Mouse (Mus musculus): ENCODE data around the gene Actl7a. TPM values are rescaled to one million over a fixed set of nuclear protein-coding genes. Genes with fewer than 3 reads are reported as not detected.

Gene Actl7a
- 629 and 638 TPM in 2 replicates for polyA plus RNA-seq (2012; rRNA removed)

DNA sequence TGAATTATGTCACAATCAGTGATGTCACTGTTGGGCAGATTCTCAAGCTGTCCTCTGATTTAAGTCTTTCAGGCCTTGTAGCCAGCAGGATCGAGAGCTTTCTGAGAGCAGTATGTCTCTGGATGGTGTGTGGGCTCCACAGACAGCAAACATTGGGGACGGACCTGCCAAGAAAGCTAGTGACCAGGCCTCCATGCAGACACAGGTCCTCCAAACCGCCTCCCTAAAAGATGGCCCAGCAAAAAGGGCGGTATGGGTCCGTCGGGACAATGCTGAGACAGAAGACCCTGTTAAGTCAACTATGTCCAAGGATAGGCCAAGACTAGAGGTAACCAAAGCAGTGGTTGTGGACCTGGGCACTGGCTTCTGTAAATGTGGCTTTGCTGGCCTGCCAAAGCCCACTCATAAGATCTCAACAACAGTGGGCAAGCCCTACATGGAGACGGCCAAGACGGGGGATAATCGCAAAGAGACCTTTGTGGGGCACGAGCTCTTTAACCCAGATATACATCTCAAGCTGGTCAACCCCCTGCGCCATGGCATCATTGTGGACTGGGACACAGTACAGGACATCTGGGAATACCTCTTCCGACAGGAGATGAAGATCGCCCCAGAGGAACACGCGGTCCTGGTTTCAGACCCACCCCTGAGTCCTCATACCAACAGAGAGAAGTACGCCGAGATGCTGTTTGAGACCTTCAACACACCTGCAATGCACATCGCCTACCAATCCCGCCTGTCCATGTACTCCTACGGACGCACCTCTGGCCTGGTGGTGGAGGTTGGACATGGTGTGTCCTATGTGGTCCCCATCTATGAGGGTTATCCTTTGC, at the start of gene Actl7a:
Actl7a (plus strand) TSS at position 51 of the 833 bp plus-strand sequence.
- Histone ChIP-seq H3K27me3 (ENCODE audit: control insufficient read depth, insufficient read depth, low read length) (no peaks in the 10 kb centered on the region), H3K27ac (ENCODE audit: control insufficient read depth, insufficient read depth, low read depth, low read length) (peak within 1 kb of the TSS; percentile 68), H3K36me3 (ENCODE audit: control insufficient read depth, insufficient read depth, low read length) (no peaks in the 10 kb centered on the region; the same call in 1 of the 2 replicates), H3K4me1 (ENCODE audit: control insufficient read depth, insufficient read depth, low read length) (peaks cover 10% of the 10 kb centered on the region), H3K4me3 (ENCODE audit: control insufficient read depth, low read depth, low read length) (peak within 1 kb of the TSS; percentile 96)
- TF ChIP-seq POLR2A (IDR thresholded peaks at IDR 0.05; ENCODE audit: control insufficient read depth, low read depth, low read length): peak; percentile 57; the same call in 1 of the 2 replicates
- no peak for TF ChIP-seq CTCF (IDR thresholded peaks at IDR 0.05; ENCODE audit: control insufficient read depth, insufficient read depth, insufficient replicate concordance, low read depth, low read length)

DNA sequence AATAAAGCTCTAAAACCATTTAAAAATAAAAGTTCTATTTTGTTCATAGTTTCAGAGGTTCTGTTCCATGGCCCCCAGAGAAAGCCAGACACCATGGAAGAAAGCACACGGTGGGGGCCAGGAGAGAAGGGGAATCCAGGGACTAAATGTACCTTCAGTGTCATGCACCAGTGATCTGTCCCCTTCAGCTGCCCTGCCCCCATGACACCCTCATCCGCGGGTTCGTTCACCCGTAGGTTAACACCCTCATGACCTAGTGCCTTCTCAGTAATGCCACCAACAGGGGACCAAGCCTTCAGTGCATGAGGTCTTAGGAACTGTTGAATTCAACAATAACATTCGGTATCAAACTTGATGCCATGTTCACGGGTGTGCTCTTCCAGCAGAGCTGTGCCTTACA, 46.8 kb upstream of the Actl7a start:
- Histone ChIP-seq H3K4me1 (ENCODE audit: control insufficient read depth, insufficient read depth, low read length) (no peaks in the 10 kb centered on the region), H3K27ac (ENCODE audit: control insufficient read depth, insufficient read depth, low read depth, low read length) (no peak overlapping the region), H3K36me3 (ENCODE audit: control insufficient read depth, insufficient read depth, low read length) (no peaks in the 10 kb centered on the region), H3K27me3 (ENCODE audit: control insufficient read depth, insufficient read depth, low read length) (no peaks in the 10 kb centered on the region), H3K4me3 (ENCODE audit: control insufficient read depth, low read depth, low read length) (no peak overlapping the region)
- no peak for TF ChIP-seq POLR2A (IDR thresholded peaks at IDR 0.05; ENCODE audit: control insufficient read depth, low read depth, low read length)
- TF ChIP-seq CTCF (IDR thresholded peaks at IDR 0.05; ENCODE audit: control insufficient read depth, insufficient read depth, insufficient replicate concordance, low read depth, low read length): no peak

DNA sequence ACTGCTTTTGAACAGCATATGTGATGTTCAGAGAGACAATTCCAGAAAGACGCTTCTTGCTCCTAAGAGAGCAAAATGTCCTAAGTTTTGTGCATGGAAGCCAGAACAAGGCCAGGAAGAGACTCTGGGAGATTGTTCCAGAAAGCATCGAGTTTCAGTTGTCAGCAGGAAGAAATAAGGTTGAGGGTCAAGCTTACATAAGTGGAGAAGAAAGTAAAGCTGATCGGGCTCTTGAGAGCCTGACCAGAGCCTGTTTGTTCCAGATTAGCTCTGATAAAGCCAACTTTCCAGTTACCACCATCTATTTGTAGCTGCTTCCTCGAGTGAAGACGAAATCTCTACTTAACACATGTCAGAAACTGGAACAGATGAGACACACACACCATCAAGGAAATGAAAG, 44.5 kb upstream of the Actl7a start:
- H3K4me3 ChIP-seq (ENCODE audit: control insufficient read depth, low read depth, low read length): no peak overlapping the region
- no peaks in the 10 kb centered on the region for H3K36me3 ChIP-seq (ENCODE audit: control insufficient read depth, insufficient read depth, low read length)
- TF ChIP-seq CTCF (IDR thresholded peaks at IDR 0.05; ENCODE audit: control insufficient read depth, insufficient read depth, insufficient replicate concordance, low read depth, low read length): no peak
- no peak for TF ChIP-seq POLR2A (IDR thresholded peaks at IDR 0.05; ENCODE audit: control insufficient read depth, low read depth, low read length)
- no peak overlapping the region for H3K27ac ChIP-seq (ENCODE audit: control insufficient read depth, insufficient read depth, low read depth, low read length)
- peaks cover 5% of the 10 kb centered on the region for H3K4me1 ChIP-seq (ENCODE audit: control insufficient read depth, insufficient read depth, low read length)
- no peaks in the 10 kb centered on the region for H3K27me3 ChIP-seq (ENCODE audit: control insufficient read depth, insufficient read depth, low read length)

GRCm38 (mm10) chr4:56702234-56702633, 41.0 kb upstream of the Actl7a start:
- Histone ChIP-seq H3K36me3 (ENCODE audit: control insufficient read depth, insufficient read depth, low read length) (no peaks in the 10 kb centered on the region), H3K27me3 (ENCODE audit: control insufficient read depth, insufficient read depth, low read length) (no peaks in the 10 kb centered on the region), H3K4me3 (ENCODE audit: control insufficient read depth, low read depth, low read length) (no peak overlapping the region), H3K4me1 (ENCODE audit: control insufficient read depth, insufficient read depth, low read length) (peaks cover 5% of the 10 kb centered on the region), H3K27ac (ENCODE audit: control insufficient read depth, insufficient read depth, low read depth, low read length) (no peak overlapping the region)
- TF ChIP-seq CTCF (IDR thresholded peaks at IDR 0.05; ENCODE audit: control insufficient read depth, insufficient read depth, insufficient replicate concordance, low read depth, low read length) (no peak), POLR2A (IDR thresholded peaks at IDR 0.05; ENCODE audit: control insufficient read depth, low read depth, low read length) (no peak)

- Histone ChIP-seq H3K27me3 (ENCODE audit: control insufficient read depth, insufficient read depth, low read length) (no peaks in the 10 kb centered on the region), H3K36me3 (ENCODE audit: control insufficient read depth, insufficient read depth, low read length) (no peaks in the 10 kb centered on the region)
- TF ChIP-seq POLR2A (IDR thresholded peaks at IDR 0.05; ENCODE audit: control insufficient read depth, low read depth, low read length): no peak
- no peak for TF ChIP-seq CTCF (IDR thresholded peaks at IDR 0.05; ENCODE audit: control insufficient read depth, insufficient read depth, insufficient replicate concordance, low read depth, low read length)
These were observed 30.1 kb upstream of the Actl7a start for GRCm38 (mm10) chr4:56713155-56713554.

DNA sequence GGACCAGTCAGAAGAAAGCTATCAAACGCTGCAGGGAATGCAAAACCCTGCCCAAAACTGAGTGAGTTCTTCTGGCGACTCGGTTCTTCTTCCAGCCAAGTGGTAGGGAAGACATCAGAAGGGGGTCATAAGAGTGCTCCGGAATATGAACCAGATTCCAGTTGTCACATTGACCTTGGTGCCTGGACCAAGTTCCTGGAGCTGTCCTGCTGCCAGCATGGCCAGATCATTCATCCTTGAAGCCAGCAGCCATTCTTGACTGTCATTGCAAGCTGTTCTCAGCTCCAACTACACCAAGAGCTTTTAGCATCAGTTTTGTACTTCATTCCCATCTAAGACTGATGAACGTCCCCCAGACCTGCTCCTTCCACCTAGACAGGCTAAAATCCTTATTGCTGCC, 26.4 kb upstream of the Actl7a start:
- Histone ChIP-seq H3K4me3 (ENCODE audit: control insufficient read depth, low read depth, low read length) (no peak overlapping the region), H3K4me1 (ENCODE audit: control insufficient read depth, insufficient read depth, low read length) (no peaks in the 10 kb centered on the region), H3K27ac (ENCODE audit: control insufficient read depth, insufficient read depth, low read depth, low read length) (no peak overlapping the region), H3K27me3 (ENCODE audit: control insufficient read depth, insufficient read depth, low read length) (no peaks in the 10 kb centered on the region), H3K36me3 (ENCODE audit: control insufficient read depth, insufficient read depth, low read length) (no peaks in the 10 kb centered on the region)
- TF ChIP-seq CTCF (IDR thresholded peaks at IDR 0.05; ENCODE audit: control insufficient read depth, insufficient read depth, insufficient replicate concordance, low read depth, low read length) (no peak), POLR2A (IDR thresholded peaks at IDR 0.05; ENCODE audit: control insufficient read depth, low read depth, low read length) (no peak)

More at GRCm38 (mm10) chr4:56713155-56713554, 30.1 kb upstream of the Actl7a start:
- H3K27ac ChIP-seq (ENCODE audit: control insufficient read depth, insufficient read depth, low read depth, low read length): no peak overlapping the region
- no peak overlapping the region for H3K4me3 ChIP-seq (ENCODE audit: control insufficient read depth, low read depth, low read length)
- no peaks in the 10 kb centered on the region for H3K4me1 ChIP-seq (ENCODE audit: control insufficient read depth, insufficient read depth, low read length)

GRCm38 (mm10) chr4:56717932-56718331, 25.3 kb upstream of the Actl7a start:
- Histone ChIP-seq H3K27me3 (ENCODE audit: control insufficient read depth, insufficient read depth, low read length) (no peaks in the 10 kb centered on the region), H3K4me1 (ENCODE audit: control insufficient read depth, insufficient read depth, low read length) (no peaks in the 10 kb centered on the region), H3K36me3 (ENCODE audit: control insufficient read depth, insufficient read depth, low read length) (no peaks in the 10 kb centered on the region), H3K4me3 (ENCODE audit: control insufficient read depth, low read depth, low read length) (no peak overlapping the region), H3K27ac (ENCODE audit: control insufficient read depth, insufficient read depth, low read depth, low read length) (no peak overlapping the region)
- TF ChIP-seq POLR2A (IDR thresholded peaks at IDR 0.05; ENCODE audit: control insufficient read depth, low read depth, low read length) (no peak), CTCF (IDR thresholded peaks at IDR 0.05; ENCODE audit: control insufficient read depth, insufficient read depth, insufficient replicate concordance, low read depth, low read length) (no peak)
